Mouse (Mus musculus) ES-E14 (cell line): ENCODE data around the gene Mterf4.

Experiments used
- CHD2 ChIP-seq: IDR thresholded peaks from 2 replicates; pipeline ENCODE4 v1.6.1; 2014; ENCODE audit warnings: mild to moderate bottlenecking, low read depth, low read length, inconsistent platforms
- HCFC1 ChIP-seq: IDR thresholded peaks from 2 replicates; pipeline ENCODE4 v1.6.1; 2012; ENCODE audit warnings: low read length, inconsistent platforms, borderline replicate concordance; ENCODE audit not compliant: insufficient read depth
- MAFK ChIP-seq: IDR thresholded peaks from 2 replicates; pipeline ENCODE4 v1.6.1; 2014; ENCODE audit warnings: mild to moderate bottlenecking, low read depth, low read length, inconsistent platforms; ENCODE audit not compliant: insufficient read depth
- ZC3H11A ChIP-seq: IDR thresholded peaks from 2 replicates; pipeline ENCODE4 v1.6.1; 2012; ENCODE audit warnings: low read depth, mild to moderate bottlenecking, inconsistent platforms, low read length, borderline replicate concordance
- ZNF384 ChIP-seq: IDR thresholded peaks from 2 replicates; pipeline ENCODE4 v1.6.1; 2012; ENCODE audit warnings: low read depth, low read length, inconsistent platforms

- TF ChIP-seq MAFK (no peak), ZC3H11A (no peak), CHD2 (no peak), ZNF384 (no peak), HCFC1 (no peak)
Measured at GRCm38 (mm10) chr1:93290956-93291355, 14.8 kb downstream of the Mterf4 start.
